Mouse (Mus musculus) midbrain, embryonic 15.5 days (tissue): ENCODE measurements around the gene Dhx57. TPM values are rescaled to one million over a fixed set of nuclear protein-coding genes. Genes with fewer than 3 reads are reported as not detected.
"Not testable (repeated sequence)": the region's sequence is repeated elsewhere in the genome, so short reads cannot be mapped to it uniquely, and the experiment has no call there.

Source experiments
- ATAC-seq: fragments of 200-750 bp; cut with Nextera tagmentation; replicated peaks from 2 replicates; pipeline ENCODE4 v1.8.0; 2017; ENCODE audit warnings: moderate TSS enrichment
- H3K27ac ChIP-seq: fragments of 300-500 bp; sonication (generic); 2 replicates; pipeline ENCODE4 v1.5.1; 2015; ENCODE audit warnings: mild to moderate bottlenecking, inconsistent platforms
- H3K27me3 ChIP-seq: fragments of 300-500 bp; sonication (generic); replicated peaks from 2 replicates; pipeline ENCODE4 v1.6.1; 2015; ENCODE audit warnings: inconsistent platforms
- H3K36me3 ChIP-seq: fragments of 300-500 bp; sonication (generic); replicated peaks from 2 replicates; pipeline ENCODE4 v1.6.1; 2015; ENCODE audit warnings: inconsistent platforms
- H3K4me1 ChIP-seq: fragments of 300-500 bp; sonication (generic); 2 replicates; pipeline ENCODE4 v1.6.1; 2015; ENCODE audit warnings: inconsistent platforms
- H3K4me2 ChIP-seq: fragments of 300-500 bp; sonication (generic); 2 replicates; pipeline ENCODE4 v1.6.1; 2015; ENCODE audit warnings: inconsistent platforms, mild to moderate bottlenecking, moderate library complexity
- H3K4me3 ChIP-seq: fragments of 300-500 bp; sonication (generic); 2 replicates; pipeline ENCODE4 v1.5.1; 2015; ENCODE audit warnings: mild to moderate bottlenecking, inconsistent platforms
- H3K9ac ChIP-seq: fragments of 300-500 bp; sonication (generic); 2 replicates; pipeline ENCODE4 v1.6.1; 2015; ENCODE audit warnings: mild to moderate bottlenecking, inconsistent platforms
- H3K9me3 ChIP-seq: fragments of 300-500 bp; sonication (generic); 2 replicates; pipeline ENCODE4 v1.6.1; 2016; ENCODE audit warnings: inconsistent platforms
- WGBS: fragments of 180-500 bp; shearing (Covaris S2); methylation state at CpG from one replicate; pipeline ENCODE4 v1.1.7; 2015; ENCODE audit warnings: mixed read lengths; 5-methylcytosine and 5-hydroxymethylcytosine counted together
- polyA plus RNA-seq: library from polyadenylated mRNA; unstranded; fragments of >200 nt; fragmentation: Nextera tagmentation; extraction: Ambion mirVana; gene quantifications from 2 replicates; pipeline ENCODE4 v1.2.1, GENCODE M21; 2015

Gene Dhx57
- polyA plus RNA-seq, 1 experiment from 2014 or later: 58.2 TPM

- WGBS: 35% methylated on average over 2 of the region's 2 CpGs
- no peak overlapping the region for H3K9ac ChIP-seq
- H3K27ac ChIP-seq: no peak overlapping the region
- no peaks in the 10 kb centered on the region for H3K27me3 ChIP-seq
- H3K9me3 ChIP-seq: no peaks in the 10 kb centered on the region
- no peak overlapping the region for H3K4me2 ChIP-seq
- no peak for ATAC-seq
- H3K4me1 ChIP-seq: peaks cover 14% of the 10 kb centered on the region
- H3K36me3 ChIP-seq: no peaks in the 10 kb centered on the region
- H3K4me3 ChIP-seq: no peak overlapping the region
These were observed 872 bp upstream of the Dhx57 start for GRCm38 (mm10) chr17:80291148-80291547.

- H3K4me3 ChIP-seq: peak overlapping the region; percentile 85
- peak overlapping the region; percentile 94 for H3K27ac ChIP-seq
- 1% methylated on average over 30 of the region's 30 CpGs for WGBS
These were observed 799 bp downstream of the Dhx57 start for GRCm38 (mm10) chr17:80289280-80290073.

GRCm38 (mm10) chr17:80288012-80288411 is 2.3 kb downstream of the Dhx57 start:
- peaks cover 14% of the 10 kb centered on the region for H3K4me1 ChIP-seq
- no peaks in the 10 kb centered on the region for H3K36me3 ChIP-seq
- no peaks in the 10 kb centered on the region for H3K27me3 ChIP-seq
- no peaks in the 10 kb centered on the region for H3K9me3 ChIP-seq
- H3K27ac ChIP-seq: no peak overlapping the region
- H3K9ac ChIP-seq: no peak overlapping the region
- ATAC-seq: no peak
- H3K4me2 ChIP-seq: peak overlapping the region; percentile 52
- H3K4me3 ChIP-seq: no peak overlapping the region
- WGBS: 87% methylated on average over 6 of the region's 6 CpGs

More at GRCm38 (mm10) chr17:80289280-80290073, 799 bp downstream of the Dhx57 start:
- no peaks in the 10 kb centered on the region for H3K36me3 ChIP-seq
- peaks cover 14% of the 10 kb centered on the region for H3K4me1 ChIP-seq
- ATAC-seq: no peak; the same call in 1 of the 2 replicates
- H3K9ac ChIP-seq: peak overlapping the region; percentile 92
- peak overlapping the region; percentile 52 for H3K4me2 ChIP-seq
- H3K27me3 ChIP-seq: no peaks in the 10 kb centered on the region
- H3K9me3 ChIP-seq: no peaks in the 10 kb centered on the region

GRCm38 (mm10) chr17:80284446-80284845 is 5.8 kb downstream of the Dhx57 start:
- Histone ChIP-seq H3K9me3 (no peaks in the 10 kb centered on the region), H3K4me1 (peaks cover 14% of the 10 kb centered on the region), H3K4me2 (no peak overlapping the region), H3K9ac (no peak overlapping the region), H3K4me3 (no peak overlapping the region), H3K27me3 (no peaks in the 10 kb centered on the region), H3K27ac (no peak overlapping the region), H3K36me3 (peaks cover 11% of the 10 kb centered on the region)
- no peak for ATAC-seq
- 81% methylated on average over 4 of the region's 4 CpGs for WGBS

GRCm38 (mm10) chr17:80279340-80280070 is 10.8 kb downstream of the Dhx57 start:
- Histone ChIP-seq H3K9ac (no peak overlapping the region), H3K9me3 (no peaks in the 10 kb centered on the region), H3K4me3 (no peak overlapping the region), H3K36me3 (peaks cover 37% of the 10 kb centered on the region), H3K4me1 (no peaks in the 10 kb centered on the region), H3K27ac (no peak overlapping the region), H3K4me2 (no peak overlapping the region), H3K27me3 (no peaks in the 10 kb centered on the region)
- ATAC-seq: no peak
- 95% methylated on average over 8 of the region's 8 CpGs for WGBS

GRCm38 (mm10) chr17:80278255-80278654 is 12.0 kb downstream of the Dhx57 start:
- Histone ChIP-seq H3K4me3 (no peak overlapping the region), H3K4me2 (no peak overlapping the region), H3K9ac (no peak overlapping the region), H3K36me3 (peaks cover 48% of the 10 kb centered on the region), H3K27me3 (no peaks in the 10 kb centered on the region), H3K27ac (no peak overlapping the region), H3K9me3 (no peaks in the 10 kb centered on the region), H3K4me1 (no peaks in the 10 kb centered on the region)
- 90% methylated on average over 4 of the region's 4 CpGs for WGBS
- no peak for ATAC-seq

- H3K9ac ChIP-seq, H3K27ac ChIP-seq, H3K27me3 ChIP-seq, H3K4me2 ChIP-seq, H3K9me3 ChIP-seq, ATAC-seq, H3K4me3 ChIP-seq, H3K4me1 ChIP-seq: not testable (repeated sequence)
- WGBS: 94% methylated on average over 7 of the region's 7 CpGs
- H3K36me3 ChIP-seq: peaks cover 82% of the 10 kb centered on the region
These were observed 19.7 kb downstream of the Dhx57 start for GRCm38 (mm10) chr17:80270622-80271021.

- no peaks in the 10 kb centered on the region for H3K4me1 ChIP-seq
- no peak overlapping the region for H3K27ac ChIP-seq
- H3K9me3 ChIP-seq: no peaks in the 10 kb centered on the region
- H3K4me2 ChIP-seq: no peak overlapping the region
- WGBS: 96% methylated on average over 3 of the region's 3 CpGs
- H3K9ac ChIP-seq: no peak overlapping the region
- no peak overlapping the region for H3K4me3 ChIP-seq
- peaks cover 84% of the 10 kb centered on the region for H3K36me3 ChIP-seq
- H3K27me3 ChIP-seq: no peaks in the 10 kb centered on the region
- ATAC-seq: no peak
These were observed 22.1 kb downstream of the Dhx57 start for GRCm38 (mm10) chr17:80268151-80268550.

DNA sequence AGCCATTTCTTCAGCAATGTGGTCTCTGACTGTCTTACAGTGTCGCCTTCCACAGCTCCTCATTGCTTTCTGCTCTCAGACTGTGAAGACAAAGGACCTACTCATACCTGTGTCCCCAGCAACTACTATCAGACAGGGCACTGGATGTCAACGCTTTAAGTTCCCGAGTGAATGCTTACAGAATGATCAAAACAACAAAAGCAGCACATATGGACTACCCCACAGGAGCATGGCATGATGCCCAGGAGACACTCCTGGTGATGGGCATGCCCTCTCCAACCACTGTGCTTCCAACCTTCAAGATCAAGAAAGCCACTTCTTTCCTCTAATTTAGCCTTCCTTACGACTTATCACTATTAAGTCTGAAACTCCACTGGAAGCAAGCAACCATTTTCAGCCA is 23.2 kb downstream of the Dhx57 start:
- 93% methylated on average over 4 of the region's 4 CpGs for WGBS
- H3K27ac ChIP-seq: no peak overlapping the region
- H3K27me3 ChIP-seq: no peaks in the 10 kb centered on the region
- H3K4me1 ChIP-seq: no peaks in the 10 kb centered on the region
- H3K36me3 ChIP-seq: peaks cover 80% of the 10 kb centered on the region
- no peak for ATAC-seq
- H3K9ac ChIP-seq: no peak overlapping the region
- H3K4me2 ChIP-seq: no peak overlapping the region
- no peak overlapping the region for H3K4me3 ChIP-seq
- H3K9me3 ChIP-seq: no peaks in the 10 kb centered on the region

DNA sequence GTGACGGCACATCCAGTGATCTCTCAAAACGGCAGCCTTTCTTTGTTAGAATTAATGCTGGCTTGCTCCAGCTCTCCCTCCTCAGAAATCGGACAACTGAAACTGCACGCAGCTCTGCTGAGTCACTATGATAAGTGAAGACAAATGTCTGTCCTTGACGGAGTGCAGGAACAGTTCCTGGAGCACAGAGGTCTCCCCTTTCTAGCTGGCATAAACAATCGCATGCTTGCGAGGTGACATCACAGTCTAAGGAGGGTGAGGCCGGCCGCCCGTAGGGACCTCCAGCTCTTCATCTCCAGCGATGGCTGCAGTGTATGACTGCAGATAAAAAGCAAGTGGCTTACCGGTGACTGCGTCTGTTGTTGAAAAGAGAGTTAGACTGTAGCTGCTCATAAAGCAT is 35.1 kb downstream of the Dhx57 start:
- no peak overlapping the region for H3K4me2 ChIP-seq
- no peak overlapping the region for H3K9ac ChIP-seq
- H3K27me3 ChIP-seq: no peaks in the 10 kb centered on the region
- no peaks in the 10 kb centered on the region for H3K9me3 ChIP-seq
- no peak overlapping the region for H3K27ac ChIP-seq
- 74% methylated on average over 13 of the region's 13 CpGs for WGBS
- no peak overlapping the region for H3K4me3 ChIP-seq
- ATAC-seq: no peak
- H3K4me1 ChIP-seq: no peaks in the 10 kb centered on the region
- peaks cover 81% of the 10 kb centered on the region for H3K36me3 ChIP-seq

GRCm38 (mm10) chr17:80254421-80254820 is 35.9 kb downstream of the Dhx57 start:
- no peaks in the 10 kb centered on the region for H3K4me1 ChIP-seq
- H3K36me3 ChIP-seq: peaks cover 85% of the 10 kb centered on the region
- no peak overlapping the region for H3K4me3 ChIP-seq
- H3K9me3 ChIP-seq: no peaks in the 10 kb centered on the region
- ATAC-seq: no peak
- H3K4me2 ChIP-seq: no peak overlapping the region
- 97% methylated on average over 5 of the region's 5 CpGs for WGBS
- H3K9ac ChIP-seq: no peak overlapping the region
- no peak overlapping the region for H3K27ac ChIP-seq
- H3K27me3 ChIP-seq: no peaks in the 10 kb centered on the region

- WGBS: 75% methylated on average over 13 of the region's 13 CpGs
- Histone ChIP-seq H3K9me3 (no peaks in the 10 kb centered on the region), H3K27ac (no peak overlapping the region), H3K9ac (no peak overlapping the region), H3K4me3 (no peak overlapping the region), H3K4me1 (no peaks in the 10 kb centered on the region), H3K27me3 (no peaks in the 10 kb centered on the region), H3K4me2 (no peak overlapping the region), H3K36me3 (peaks cover 85% of the 10 kb centered on the region)
- ATAC-seq: no peak
These were observed 37.3 kb downstream of the Dhx57 start for GRCm38 (mm10) chr17:80252757-80253525.
